Mouse (Mus musculus) midbrain, embryonic 14.5 days (tissue): Measurements from ENCODE around the gene Smim14. TPM values are rescaled to one million over a fixed set of nuclear protein-coding genes. Genes with fewer than 3 reads are reported as not detected.
A peak's percentile ranks its signal among the peaks of the same experiment; 100 is the strongest.
"Not testable (repeated sequence)": the region's sequence is repeated elsewhere in the genome, so short reads cannot be mapped to it uniquely, and the experiment has no call there.

Experiments used
- ATAC-seq: fragments of 200-750 bp; cut with Nextera tagmentation; 2 replicates; pipeline ENCODE4 v1.8.0; 2017; ENCODE audit warnings: moderate number of reproducible peaks, moderate library complexity; ENCODE audit not compliant: low FRiP score, low TSS enrichment
- DNase-seq: peaks from one replicate; pipeline ENCODE4 v3.0.0-alpha.2; 2015
- H3K27ac ChIP-seq: fragments of 300-500 bp; sonication (generic); replicated peaks from 2 replicates; pipeline ENCODE4 v1.5.1; 2014; ENCODE audit warnings: mild to moderate bottlenecking, low read depth, low read length, moderate library complexity
- H3K27me3 ChIP-seq: fragments of 300-500 bp; sonication (generic); 2 replicates; pipeline ENCODE4 v1.6.1; 2014; ENCODE audit warnings: low read length, control low read depth, mixed read lengths; ENCODE audit not compliant: control insufficient read depth, insufficient read depth
- H3K36me3 ChIP-seq: fragments of 300-500 bp; sonication (generic); 2 replicates; pipeline ENCODE4 v1.6.1; 2014; ENCODE audit warnings: low read length, control low read depth; ENCODE audit not compliant: control insufficient read depth, insufficient read depth
- H3K4me1 ChIP-seq: fragments of 300-500 bp; sonication (generic); 2 replicates; pipeline ENCODE4 v1.6.1; 2014; ENCODE audit warnings: mild to moderate bottlenecking, antibody characterized with exemption, low read length, control low read depth; ENCODE audit not compliant: control insufficient read depth, insufficient read depth
- H3K4me2 ChIP-seq: fragments of 300-500 bp; sonication (generic); 2 replicates; pipeline ENCODE4 v1.6.1; 2014; ENCODE audit warnings: mild to moderate bottlenecking, low read length, moderate library complexity
- H3K4me3 ChIP-seq: fragments of 300-500 bp; sonication (generic); replicated peaks from 2 replicates; pipeline ENCODE4 v1.5.1; 2014; ENCODE audit warnings: low read depth, low read length
- H3K9ac ChIP-seq: fragments of 300-500 bp; sonication (generic); replicated peaks from 2 replicates; pipeline ENCODE4 v1.6.1; 2014; ENCODE audit warnings: mild to moderate bottlenecking, low read length, moderate library complexity
- H3K9me3 ChIP-seq: fragments of 300-500 bp; sonication (generic); 2 replicates; pipeline ENCODE4 v1.6.1; 2016; ENCODE audit warnings: low read length, control low read depth, mixed read lengths; ENCODE audit not compliant: control insufficient read depth
- WGBS: fragments of 180-500 bp; shearing (Covaris S2); extraction: QIAGEN DNeasy Blood & Tissue Kit; methylation state at CpG from one replicate; pipeline ENCODE4 v1.1.7; 2014; 5-methylcytosine and 5-hydroxymethylcytosine counted together
- polyA plus RNA-seq: library from polyadenylated mRNA; unstranded; fragments of >200 nt; fragmentation: Nextera tagmentation; extraction: Ambion mirVana; gene quantifications from 2 replicates; pipeline ENCODE4 v1.2.1, GENCODE M21; 2014

Gene Smim14
- polyA plus RNA-seq, 1 experiment from 2014 or later = 196 TPM

- no peaks in the 10 kb centered on the region for H3K4me1 ChIP-seq
- no peak overlapping the region for H3K9ac ChIP-seq
- DNase-seq = no peak
- H3K27me3 ChIP-seq = no peaks in the 10 kb centered on the region
- H3K4me2 ChIP-seq = no peak overlapping the region
- WGBS = 91% methylated on average over 1 of the region's 1 CpGs
- H3K27ac ChIP-seq = no peak overlapping the region
- H3K36me3 ChIP-seq = no peaks in the 10 kb centered on the region
- ATAC-seq = no peak
- no peak overlapping the region for H3K4me3 ChIP-seq
- no peaks in the 10 kb centered on the region for H3K9me3 ChIP-seq
Measured at GRCm38 (mm10) chr5:65549677-65550076, 12.7 kb upstream of the Smim14 start.

- 90% methylated on average over 2 of the region's 2 CpGs for WGBS
- DNase-seq (no peak), ATAC-seq (no peak)
- Histone ChIP-seq H3K9me3 (no peaks in the 10 kb centered on the region), H3K36me3 (no peaks in the 10 kb centered on the region), H3K4me1 (peaks cover 1% of the 10 kb centered on the region), H3K27me3 (no peaks in the 10 kb centered on the region), H3K4me3 (no peak overlapping the region), H3K9ac (no peak overlapping the region), H3K4me2 (no peak overlapping the region), H3K27ac (no peak overlapping the region)
Measured at GRCm38 (mm10) chr5:65544616-65545015, 7.6 kb upstream of the Smim14 start.

DNA sequence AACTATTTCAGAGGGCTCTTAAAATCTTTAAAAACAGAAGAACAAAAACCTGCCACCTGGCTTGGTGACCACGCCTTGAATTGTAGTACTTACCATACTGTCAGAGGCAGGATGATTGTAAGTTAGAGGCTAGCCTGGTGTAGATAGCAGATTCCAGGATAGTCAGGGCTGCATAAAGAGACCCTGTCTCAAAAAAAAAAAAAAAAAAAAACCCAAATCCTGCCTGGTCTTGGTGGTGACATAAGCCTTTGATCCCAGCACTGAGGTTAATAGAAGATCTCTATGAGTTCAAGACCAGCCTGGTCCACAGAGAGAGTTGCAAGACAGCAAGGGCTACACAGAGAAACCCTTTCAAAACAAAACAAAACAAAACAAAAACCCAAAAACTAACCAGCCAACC lies 6.5 kb upstream of the Smim14 start:
- peaks cover 11% of the 10 kb centered on the region for H3K4me1 ChIP-seq
- H3K36me3 ChIP-seq = no peaks in the 10 kb centered on the region
- H3K27me3 ChIP-seq = no peaks in the 10 kb centered on the region
- no peak overlapping the region for H3K4me2 ChIP-seq
- ATAC-seq (no peak), DNase-seq (no peak)
- no peak overlapping the region for H3K27ac ChIP-seq
- H3K9ac ChIP-seq = no peak overlapping the region
- no peaks in the 10 kb centered on the region for H3K9me3 ChIP-seq
- H3K4me3 ChIP-seq = no peak overlapping the region
- WGBS = 96% methylated on average over 1 of the region's 1 CpGs

DNA sequence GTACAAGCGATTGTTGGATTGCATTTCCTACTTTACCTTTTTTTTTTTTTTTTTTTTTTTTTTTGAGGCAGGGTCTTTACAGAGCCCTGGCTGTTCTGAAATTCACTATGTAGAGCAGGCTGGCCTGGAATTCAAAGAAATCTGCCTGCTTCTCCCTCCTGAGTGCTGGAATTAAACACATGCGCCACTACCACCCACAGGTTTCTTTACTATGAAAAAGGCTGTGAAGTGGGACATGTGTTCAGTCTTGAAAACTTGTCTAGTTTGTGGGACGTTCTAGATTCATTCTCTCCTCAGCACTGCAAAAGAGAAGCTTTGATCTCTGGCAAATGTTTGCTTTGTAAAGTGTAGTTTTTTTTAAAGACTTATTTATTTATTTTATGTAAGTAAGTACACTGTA lies 4.9 kb upstream of the Smim14 start:
- Histone ChIP-seq H3K27ac (no peak overlapping the region), H3K4me2 (no peak overlapping the region), H3K9me3 (no peaks in the 10 kb centered on the region), H3K4me3 (no peak overlapping the region), H3K9ac (no peak overlapping the region), H3K27me3 (no peaks in the 10 kb centered on the region), H3K4me1 (peaks cover 11% of the 10 kb centered on the region), H3K36me3 (no peaks in the 10 kb centered on the region)
- DNase-seq = no peak
- no peak for ATAC-seq
- 86% methylated on average over 3 of the region's 3 CpGs for WGBS

- Histone ChIP-seq H3K4me1 (peaks cover 15% of the 10 kb centered on the region), H3K27ac (no peak overlapping the region), H3K27me3 (no peaks in the 10 kb centered on the region), H3K4me3 (no peak overlapping the region), H3K36me3 (no peaks in the 10 kb centered on the region), H3K9ac (no peak overlapping the region), H3K9me3 (no peaks in the 10 kb centered on the region), H3K4me2 (no peak overlapping the region)
- 94% methylated on average over 3 of the region's 3 CpGs for WGBS
- no peak for DNase-seq
- no peak for ATAC-seq
Measured at GRCm38 (mm10) chr5:65539786-65540185, 2.8 kb upstream of the Smim14 start.

GRCm38 (mm10) chr5:65538829-65539228 lies 1.8 kb upstream of the Smim14 start:
- H3K36me3 ChIP-seq = no peaks in the 10 kb centered on the region
- H3K9me3 ChIP-seq = no peaks in the 10 kb centered on the region
- peaks cover 15% of the 10 kb centered on the region for H3K4me1 ChIP-seq
- 16% methylated on average over 4 of the region's 4 CpGs for WGBS
- ATAC-seq (no peak), DNase-seq (no peak)
- peak overlapping the region; percentile 23; the same call in 1 of the 2 replicates for H3K4me3 ChIP-seq
- no peaks in the 10 kb centered on the region for H3K27me3 ChIP-seq
- H3K4me2 ChIP-seq = peak overlapping the region; percentile 55
- no peak overlapping the region for H3K9ac ChIP-seq
- H3K27ac ChIP-seq = no peak overlapping the region

DNA sequence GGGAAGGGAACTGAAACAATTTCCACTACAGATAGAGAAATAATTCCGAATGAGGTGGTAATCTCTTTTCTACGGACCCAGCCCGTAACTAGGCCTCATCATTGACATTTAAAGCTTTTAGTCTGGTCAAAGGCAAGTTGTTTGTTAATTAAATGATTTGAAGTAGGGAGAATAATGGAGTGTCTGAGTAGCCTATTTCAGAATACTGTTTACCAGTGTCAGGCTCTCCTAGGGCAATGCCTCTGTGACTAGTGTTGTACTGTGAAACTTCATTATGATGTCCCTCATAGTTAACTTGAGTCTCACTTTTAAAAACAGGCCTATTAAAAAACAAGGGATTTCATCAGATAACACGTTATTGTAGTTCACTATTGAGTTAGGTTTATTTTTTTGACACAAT lies 1.1 kb upstream of the Smim14 start:
- peak overlapping the region; percentile 88 for H3K4me3 ChIP-seq
- H3K4me1 ChIP-seq = peaks cover 15% of the 10 kb centered on the region
- ATAC-seq (no peak), DNase-seq (peak; percentile 7)
- WGBS = under 1% methylated on average over 4 of the region's 4 CpGs
- H3K27ac ChIP-seq = peak overlapping the region; percentile 98
- no peaks in the 10 kb centered on the region for H3K9me3 ChIP-seq
- no peaks in the 10 kb centered on the region for H3K36me3 ChIP-seq
- peak overlapping the region; percentile 94 for H3K9ac ChIP-seq
- no peaks in the 10 kb centered on the region for H3K27me3 ChIP-seq
- H3K4me2 ChIP-seq = peak overlapping the region; percentile 73

GRCm38 (mm10) chr5:65537420-65538071 lies 562 bp upstream of the Smim14 start:
- H3K36me3 ChIP-seq = no peaks in the 10 kb centered on the region
- peaks cover 15% of the 10 kb centered on the region for H3K4me1 ChIP-seq
- H3K9ac ChIP-seq = peak overlapping the region; percentile 94
- under 1% methylated on average over 47 of the region's 59 CpGs for WGBS
- no peaks in the 10 kb centered on the region for H3K9me3 ChIP-seq
- no peaks in the 10 kb centered on the region for H3K27me3 ChIP-seq
- DNase-seq (peak; percentile 80), ATAC-seq (peak; percentile 74)
- peak overlapping the region; percentile 98 for H3K27ac ChIP-seq
- H3K4me3 ChIP-seq = peak overlapping the region; percentile 88
- H3K4me2 ChIP-seq = peak overlapping the region; percentile 73

- H3K36me3 ChIP-seq, ATAC-seq: not testable (repeated sequence)
- 87% methylated on average over 10 of the region's 10 CpGs for WGBS
Measured at GRCm38 (mm10) chr5:65536068-65536465, 917 bp downstream of the Smim14 start.

More at GRCm38 (mm10) chr5:65536068-65536465, 917 bp downstream of the Smim14 start:
- Histone ChIP-seq H3K4me3 (peak overlapping the region; percentile 88), H3K9ac (peak overlapping the region; percentile 94), H3K27ac (peak overlapping the region; percentile 98), H3K4me2 (peak overlapping the region; percentile 73), H3K4me1 (peaks cover 15% of the 10 kb centered on the region)
- not testable (repeated sequence) for H3K27me3 ChIP-seq, DNase-seq, H3K9me3 ChIP-seq
